Comparison of ENCODE assay signal across 21 mouse cellular contexts in genomic region chr8:107715901-107716300, GRCm38 (mm10).
DNase-seq lines count a peak whose midpoint lies in the region; ATAC-seq and TF ChIP-seq lines count a peak whose summit lies in the region.
"Had no signal": no experiment of that assay in that cellular context is flagged by ENCODE, and none has a peak within 500 bp of the region (broad histone marks: within the 10 kb centered on the region; RNA-seq: fewer than 3 reads in every experiment).

No protein-coding gene starts in this region.

- TF ChIP-seq EP300 in heart, adult 2 months (IDR thresholded peaks at IDR 0.05; ENCODE audit: insufficient read depth, low read depth, low read length), result no peak
- no peak for TF ChIP-seq EP300 in lung, postnatal 0 days (IDR thresholded peaks at IDR 0.05)

- H3K4me1 ChIP-seq in heart, adult 2 months (ENCODE audit: control insufficient read depth, insufficient read depth, low read length), result no peaks in the 10 kb centered on the region
- H3K4me1 ChIP-seq in heart, embryonic 10.5 days, result no peaks in the 10 kb centered on the region
- no peaks in the 10 kb centered on the region for H3K4me1 ChIP-seq in heart, embryonic 11.5 days (ENCODE audit: control insufficient read depth, insufficient read depth, low read length)
- H3K4me1 ChIP-seq in lung, postnatal 0 days (ENCODE audit: insufficient read depth, low read depth, low read length), result no peaks in the 10 kb centered on the region

- no peaks in the 10 kb centered on the region for H3K27me3 ChIP-seq in heart, adult 2 months (ENCODE audit: control insufficient read depth, insufficient read depth, low read length)
- no peaks in the 10 kb centered on the region for H3K27me3 ChIP-seq in heart, embryonic 10.5 days (ENCODE audit: insufficient read depth, poor library complexity, severe bottlenecking)
- H3K27me3 ChIP-seq in heart, embryonic 11.5 days (ENCODE audit: control insufficient read depth, insufficient read depth, low read length), result no peaks in the 10 kb centered on the region
- no peaks in the 10 kb centered on the region for H3K27me3 ChIP-seq in lung, postnatal 0 days (replicated peaks; ENCODE audit: insufficient read depth, low read length)
- H3K27me3 ChIP-seq: CH12.LX had no signal

- peak; percentile 70 for DNase-seq in heart, adult 11 months
- DNase-seq in heart, adult 2 months, result no peak
- peak; percentile 63 for DNase-seq in heart, embryonic 10.5 days (ENCODE audit: low spot score)
- peak; percentile 3 for DNase-seq in lung, postnatal 36 days
- no peak for DNase-seq in lung, postnatal 0 days (ENCODE audit: low spot score)
- DNase-seq: adrenal gland, adult 2 months; adrenal gland, adult 8-10 months; adrenal gland, postnatal 10 days; adrenal gland, postnatal 14 days; adrenal gland, postnatal 25 days; adrenal gland, postnatal 36 days; B cell, adult 2 months; cerebellum, adult 11 months; cerebellum, adult 11-12 months; cerebellum, adult 18-20 months had no signal

- no peak overlapping the region for H3K4me3 ChIP-seq in heart, adult 2 months
- H3K4me3 ChIP-seq in heart, embryonic 10.5 days, result no peak overlapping the region
- no peak overlapping the region for H3K4me3 ChIP-seq in heart, embryonic 11.5 days (ENCODE audit: low read depth, low read length)
- H3K4me3 ChIP-seq in lung, postnatal 0 days (ENCODE audit: low read depth, low read length), result no peak overlapping the region

- intact Hi-C loops in heart, adult 2 months (cut with DNase I), result no loop called here

- no peak overlapping the region for H3K27ac ChIP-seq in heart, adult 2 months
- no peak overlapping the region for H3K27ac ChIP-seq in heart, embryonic 10.5 days
- no peak overlapping the region for H3K27ac ChIP-seq in heart, embryonic 11.5 days (ENCODE audit: low read depth, low read length)
- no peak overlapping the region for H3K27ac ChIP-seq in lung, postnatal 0 days (ENCODE audit: low read length)

- no peak for ATAC-seq in heart, embryonic 11.5 days (replicated peaks; ENCODE audit: insufficient number of reproducible peaks, low FRiP score, low TSS enrichment)
- ATAC-seq in lung, postnatal 0 days, result no peak
- ATAC-seq: activated CD4-positive, CD25-positive, alpha-beta regulatory T cell, adult 4 months; CD4-positive, CD25-positive, alpha-beta regulatory T cell, adult 4 months; Patski had no signal

- H3K9me3 ChIP-seq in heart, embryonic 10.5 days, result no peaks in the 10 kb centered on the region
- H3K9me3 ChIP-seq in heart, embryonic 11.5 days (replicated peaks; ENCODE audit: control insufficient read depth, low read length), result no peaks in the 10 kb centered on the region
- H3K9me3 ChIP-seq in lung, postnatal 0 days (ENCODE audit: low read length), result no peaks in the 10 kb centered on the region

- no peak for TF ChIP-seq POLR2A in heart, adult 2 months (IDR thresholded peaks at IDR 0.05; ENCODE audit: insufficient read depth, low read depth, low read length)

- H3K79me2 ChIP-seq in heart, adult 2 months (replicated peaks; ENCODE audit: control insufficient read depth, insufficient read depth, low read length), result no peaks in the 10 kb centered on the region

- H3K36me3 ChIP-seq in heart, adult 2 months (ENCODE audit: control insufficient read depth, insufficient read depth, low read length), result no peaks in the 10 kb centered on the region
- no peaks in the 10 kb centered on the region for H3K36me3 ChIP-seq in heart, embryonic 10.5 days
- H3K36me3 ChIP-seq in heart, embryonic 11.5 days (ENCODE audit: control insufficient read depth, insufficient read depth, low read length), result no peaks in the 10 kb centered on the region
- no peaks in the 10 kb centered on the region for H3K36me3 ChIP-seq in lung, postnatal 0 days (ENCODE audit: insufficient read depth, low read length)
- H3K36me3 ChIP-seq: G1E had no signal

- H3K4me2 ChIP-seq in heart, embryonic 11.5 days, result no peak overlapping the region
- no peak overlapping the region for H3K4me2 ChIP-seq in lung, postnatal 0 days (replicated peaks; ENCODE audit: low read depth, low read length)

- TF ChIP-seq CTCF in heart, adult 2 months (IDR thresholded peaks at IDR 0.05), result no peak
- no peak for TF ChIP-seq CTCF in lung, postnatal 0 days (IDR thresholded peaks at IDR 0.05)

- WGBS in heart, adult 2 months, result 73% methylated on average over 10 of the region's 10 CpGs
- WGBS in heart, embryonic 10.5 days, result 83% methylated on average over 10 of the region's 10 CpGs
- WGBS in heart, embryonic 11.5 days (ENCODE audit: insufficient replicate concordance), result 78% methylated on average over 10 of the region's 10 CpGs
- WGBS in lung, postnatal 0 days, result 73% methylated on average over 10 of the region's 10 CpGs

- no peak overlapping the region for H3K9ac ChIP-seq in heart, adult 2 months (ENCODE audit: low read depth, low read length)
- H3K9ac ChIP-seq in heart, embryonic 11.5 days (ENCODE audit: low read depth, low read length), result no peak overlapping the region
- H3K9ac ChIP-seq in lung, postnatal 0 days (replicated peaks; ENCODE audit: low read depth), result no peak overlapping the region

Comparison
In these comparisons a context has a peak if more than half of its experiments do, and no peak if none do; other contexts are left out.
1. DNase-seq: peak in heart, adult 11 months (single experiment), heart, embryonic 10.5 days (single experiment) and lung, postnatal 36 days (single experiment); none in heart, adult 2 months (0 of 2) and lung, postnatal 0 days (single experiment).